Mouse (Mus musculus): ENCODE data around the gene 1500009L16Rik.
A peak's percentile ranks its signal among the peaks of the same experiment; 100 is the strongest.

Gene 1500009L16Rik

GRCm38 (mm10) chr10:83722579-83723031 lies at the start of gene 1500009L16Rik:
1500009L16Rik (plus strand) TSS chr10:83722865.
- peak; percentile 16 for DNase-seq

- DNase-seq, result no peak
Measured at GRCm38 (mm10) chr10:83681334-83681733, 41.3 kb upstream of the 1500009L16Rik start.

GRCm38 (mm10) chr10:83688215-83688614 lies 34.5 kb upstream of the 1500009L16Rik start:
- DNase-seq, result no peak

- no peak for DNase-seq
Measured at GRCm38 (mm10) chr10:83692175-83692895, 30.3 kb upstream of the 1500009L16Rik start.

- DNase-seq, result no peak
Measured at GRCm38 (mm10) chr10:83696226-83696625, 26.4 kb upstream of the 1500009L16Rik start.

GRCm38 (mm10) chr10:83706628-83707027 lies 16.0 kb upstream of the 1500009L16Rik start:
- DNase-seq, result no peak

GRCm38 (mm10) chr10:83709920-83710319 lies 12.7 kb upstream of the 1500009L16Rik start:
- DNase-seq, result no peak

- DNase-seq, result no peak
Measured at GRCm38 (mm10) chr10:83711769-83712168, 10.9 kb upstream of the 1500009L16Rik start.

- no peak for DNase-seq
Measured at GRCm38 (mm10) chr10:83718855-83719474, 3.7 kb upstream of the 1500009L16Rik start.

- no peak for DNase-seq
Measured at GRCm38 (mm10) chr10:83723055-83723454, 390 bp downstream of the 1500009L16Rik start.

- DNase-seq, result no peak
Measured at GRCm38 (mm10) chr10:83724351-83725059, 1.8 kb downstream of the 1500009L16Rik start.

GRCm38 (mm10) chr10:83726164-83726563 lies 3.5 kb downstream of the 1500009L16Rik start:
- no peak for DNase-seq

GRCm38 (mm10) chr10:83727846-83728245 lies 5.2 kb downstream of the 1500009L16Rik start:
- DNase-seq, result no peak

GRCm38 (mm10) chr10:83728529-83728928 lies 5.9 kb downstream of the 1500009L16Rik start:
- no peak for DNase-seq

GRCm38 (mm10) chr10:83729076-83729475 lies 6.4 kb downstream of the 1500009L16Rik start:
- DNase-seq, result no peak

- peak; percentile 87 for DNase-seq
Measured at GRCm38 (mm10) chr10:83729492-83729891, 6.8 kb downstream of the 1500009L16Rik start.

- no peak for DNase-seq
Measured at GRCm38 (mm10) chr10:83733725-83734124, 11.1 kb downstream of the 1500009L16Rik start.

GRCm38 (mm10) chr10:83738996-83739655 lies 16.5 kb downstream of the 1500009L16Rik start:
- DNase-seq, result no peak

- no peak for DNase-seq
Measured at GRCm38 (mm10) chr10:83744656-83745055, 22.0 kb downstream of the 1500009L16Rik start.

- DNase-seq, result no peak
Measured at GRCm38 (mm10) chr10:83753056-83753455, 30.4 kb downstream of the 1500009L16Rik start.

- no peak for DNase-seq
Measured at GRCm38 (mm10) chr10:83757343-83757962, 34.8 kb downstream of the 1500009L16Rik start.

- no peak for DNase-seq
Measured at GRCm38 (mm10) chr10:83758732-83759131, 36.1 kb downstream of the 1500009L16Rik start.

GRCm38 (mm10) chr10:83760535-83760934 lies 37.9 kb downstream of the 1500009L16Rik start:
- DNase-seq, result no peak

Measured in kidney, adult 18-20 months (tissue).